Mouse (Mus musculus) neural tube, embryonic 13.5 days (tissue): ENCODE results near the gene Clpsl2. TPM values are rescaled to one million over a fixed set of nuclear protein-coding genes. Genes with fewer than 3 reads are reported as not detected.

Source experiments
- ATAC-seq: fragments of 200-750 bp; cut with Nextera tagmentation; 2 replicates; pipeline ENCODE4 v1.8.0; 2017; ENCODE audit warnings: low read depth, mild to moderate bottlenecking, moderate TSS enrichment, moderate library complexity
- H3K27ac ChIP-seq: fragments of 300-500 bp; sonication (generic); replicated peaks from 2 replicates; pipeline ENCODE4 v1.5.1; 2015; ENCODE audit warnings: moderate library complexity, mild to moderate bottlenecking, inconsistent platforms
- H3K27me3 ChIP-seq: fragments of 300-500 bp; sonication (generic); 2 replicates; pipeline ENCODE4 v1.6.1; 2015; ENCODE audit warnings: mild to moderate bottlenecking, inconsistent platforms
- H3K36me3 ChIP-seq: fragments of 300-500 bp; sonication (generic); 2 replicates; pipeline ENCODE4 v1.6.1; 2015; ENCODE audit warnings: mild to moderate bottlenecking, inconsistent platforms
- H3K4me1 ChIP-seq: fragments of 300-500 bp; sonication (generic); replicated peaks from 2 replicates; pipeline ENCODE4 v1.6.1; 2015; ENCODE audit warnings: inconsistent platforms
- H3K4me2 ChIP-seq: fragments of 300-500 bp; sonication (generic); 2 replicates; pipeline ENCODE4 v1.6.1; 2015; ENCODE audit warnings: inconsistent platforms, mild to moderate bottlenecking, moderate library complexity
- H3K4me3 ChIP-seq: fragments of 300-500 bp; sonication (generic); 2 replicates; pipeline ENCODE4 v1.5.1; 2015; ENCODE audit warnings: mild to moderate bottlenecking, inconsistent platforms
- H3K9ac ChIP-seq: fragments of 300-500 bp; sonication (generic); 2 replicates; pipeline ENCODE4 v1.6.1; 2015; ENCODE audit warnings: moderate library complexity, mild to moderate bottlenecking, inconsistent platforms
- H3K9me3 ChIP-seq: fragments of 300-500 bp; sonication (generic); 2 replicates; pipeline ENCODE4 v1.6.1; 2016; ENCODE audit warnings: inconsistent platforms
- WGBS: fragments of 180-500 bp; shearing (Covaris S2); methylation state at CpG from one replicate; pipeline ENCODE4 v1.1.7; 2015; 5-methylcytosine and 5-hydroxymethylcytosine counted together
- polyA plus RNA-seq: library from polyadenylated mRNA; unstranded; fragments of >200 nt; fragmentation: Nextera tagmentation; extraction: Ambion mirVana; gene quantifications from 2 replicates; pipeline ENCODE4 v1.2.1, GENCODE M21; 2015

The Clpsl2 gene
- polyA plus RNA-seq, 1 experiment from 2014 or later, result not detected

DNA sequence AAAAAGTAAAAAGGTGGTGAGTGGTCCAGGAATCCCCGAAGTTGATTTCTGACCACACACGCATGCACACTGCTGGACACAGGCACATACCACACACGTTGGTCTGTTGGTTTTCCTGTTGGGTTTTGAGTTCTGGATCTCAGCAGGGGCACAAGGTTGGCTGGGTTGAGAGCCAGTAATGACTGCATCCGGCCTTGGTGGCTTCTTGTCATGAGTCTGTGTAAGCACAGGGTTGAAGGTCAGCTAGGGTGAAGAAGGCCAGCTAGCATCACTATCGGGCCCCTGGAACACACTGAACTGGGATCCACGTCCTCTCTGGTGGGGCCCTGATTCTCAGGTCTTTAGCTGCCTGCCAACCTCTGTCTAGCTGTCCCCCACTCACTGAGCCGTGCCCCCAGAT, 23.3 kb downstream of the Clpsl2 start:
- Histone ChIP-seq H3K27ac (no peak overlapping the region), H3K4me3 (no peak overlapping the region), H3K4me1 (peaks cover 10% of the 10 kb centered on the region), H3K9me3 (no peaks in the 10 kb centered on the region), H3K9ac (no peak overlapping the region), H3K36me3 (no peaks in the 10 kb centered on the region), H3K4me2 (no peak overlapping the region), H3K27me3 (peaks cover 3% of the 10 kb centered on the region)
- ATAC-seq, result no peak
- WGBS, result 89% methylated on average over 7 of the region's 7 CpGs

DNA sequence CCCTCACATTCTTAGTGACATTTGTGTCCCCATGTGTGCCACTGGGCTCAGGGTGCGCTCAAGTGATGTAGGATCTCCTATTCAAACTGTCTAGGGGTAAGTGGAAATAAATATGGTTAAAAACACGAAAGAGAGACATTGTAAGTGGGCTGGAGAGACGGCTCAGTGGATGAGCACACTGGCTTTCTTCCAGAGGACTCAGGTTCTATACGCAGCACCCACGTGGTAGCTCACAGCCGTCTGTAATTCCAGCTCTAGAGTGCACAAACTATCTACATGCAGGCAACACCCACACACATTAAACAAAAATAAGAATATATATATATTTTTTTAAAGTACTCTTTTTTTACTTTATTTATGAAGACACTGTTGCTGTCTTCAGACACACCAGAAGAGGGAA, 23.7 kb downstream of the Clpsl2 start:
- peaks cover 10% of the 10 kb centered on the region for H3K4me1 ChIP-seq
- no peak overlapping the region for H3K9ac ChIP-seq
- no peaks in the 10 kb centered on the region for H3K36me3 ChIP-seq
- no peak overlapping the region for H3K4me2 ChIP-seq
- H3K27me3 ChIP-seq, result peaks cover 3% of the 10 kb centered on the region
- no peaks in the 10 kb centered on the region for H3K9me3 ChIP-seq
- H3K27ac ChIP-seq, result no peak overlapping the region
- H3K4me3 ChIP-seq, result no peak overlapping the region
- WGBS, result 85% methylated on average over 6 of the region's 6 CpGs
- no peak for ATAC-seq

DNA sequence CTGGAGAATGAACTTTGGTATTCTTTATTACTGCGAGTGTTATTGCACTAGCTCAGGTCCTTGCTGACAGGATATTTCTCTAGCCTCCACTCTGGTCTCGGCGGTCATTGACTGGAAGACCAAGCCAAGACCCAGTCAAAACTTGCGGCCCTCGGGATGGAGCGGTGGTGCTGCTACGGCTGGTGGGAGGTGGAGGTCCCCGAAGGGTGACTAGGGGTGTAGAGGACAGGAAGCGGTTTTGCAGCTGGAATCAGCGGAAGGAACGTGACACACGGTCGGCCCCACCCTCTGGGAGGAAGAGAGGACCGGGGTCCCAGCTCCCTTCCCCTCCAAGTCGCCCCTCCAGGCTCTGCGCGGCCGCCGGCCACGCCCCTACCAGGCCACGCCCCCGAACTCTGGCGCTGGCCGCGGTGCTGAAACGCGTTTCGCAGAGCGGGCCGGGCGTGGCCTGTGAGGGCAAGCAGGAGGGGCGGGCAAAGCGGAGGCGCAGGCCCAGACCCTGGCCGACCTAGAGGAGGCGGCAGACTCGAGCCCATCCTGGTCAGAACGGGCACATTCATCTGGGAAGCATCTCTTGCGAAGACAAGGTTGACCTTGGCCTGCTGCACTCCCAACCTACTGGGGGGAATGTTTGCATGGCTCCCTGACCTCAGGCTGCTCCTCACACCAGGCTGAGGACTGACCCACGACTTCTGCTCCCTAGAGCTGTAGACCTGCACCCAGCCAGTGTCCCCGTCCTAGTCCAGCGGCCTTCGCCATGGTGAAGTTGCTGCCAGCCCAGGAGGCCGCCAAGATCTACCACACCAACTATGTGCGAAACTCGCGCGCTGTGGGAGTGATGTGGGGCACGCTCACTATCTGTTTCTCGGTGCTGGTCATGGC, 26.3 kb downstream of the Clpsl2 start, which contains the start of gene Lhfpl5:
TSS of gene Lhfpl5 (plus strand) at position 398 of the 882 bp plus-strand sequence.
- Histone ChIP-seq H3K27ac (no peak within 1 kb of the TSS), H3K36me3 (no peaks in the 10 kb centered on the region), H3K4me3 (peak within 1 kb of the TSS; percentile 36), H3K9ac (peak within 1 kb of the TSS; percentile 58), H3K4me2 (peak within 1 kb of the TSS; percentile 66), H3K9me3 (no peaks in the 10 kb centered on the region), H3K4me1 (peaks cover 14% of the 10 kb centered on the region), H3K27me3 (peaks cover 3% of the 10 kb centered on the region)
- peak; percentile 89 for ATAC-seq
- WGBS, result 15% methylated on average over 50 of the region's 50 CpGs

GRCm38 (mm10) chr17:28580396-28580795, 31.2 kb downstream of the Clpsl2 start:
- no peak overlapping the region for H3K4me2 ChIP-seq
- 0 out of 2 replicates have a peak, but pooled peaks have one; percentile 27 for ATAC-seq
- peaks cover 3% of the 10 kb centered on the region for H3K27me3 ChIP-seq
- H3K9ac ChIP-seq, result no peak overlapping the region
- H3K36me3 ChIP-seq, result no peaks in the 10 kb centered on the region
- no peaks in the 10 kb centered on the region for H3K9me3 ChIP-seq
- H3K4me3 ChIP-seq, result no peak overlapping the region
- peaks cover 15% of the 10 kb centered on the region for H3K4me1 ChIP-seq
- no peak overlapping the region for H3K27ac ChIP-seq
- 3% methylated on average over 9 of the region's 9 CpGs for WGBS

DNA sequence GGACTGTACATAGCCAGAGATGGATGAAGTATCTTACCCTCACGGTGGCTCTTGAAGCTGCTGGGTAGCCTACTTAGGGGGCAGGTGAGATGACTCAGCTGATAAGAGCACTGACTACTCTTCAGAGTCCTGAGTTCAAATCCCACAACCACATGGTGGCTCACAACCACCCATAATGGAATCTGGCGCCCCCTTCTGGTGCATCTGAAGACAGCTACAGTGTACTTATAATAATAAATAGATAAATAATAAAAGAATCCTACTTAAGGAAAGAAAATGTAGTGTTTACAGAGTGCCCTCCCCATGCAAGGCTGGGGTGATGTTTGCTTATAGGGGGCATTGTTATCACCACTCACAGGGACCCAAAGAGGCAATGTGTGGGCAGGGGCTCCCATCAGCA, 31.8 kb downstream of the Clpsl2 start:
- H3K9me3 ChIP-seq, result no peaks in the 10 kb centered on the region
- 56% methylated on average over 2 of the region's 2 CpGs for WGBS

GRCm38 (mm10) chr17:28586509-28586908, 37.3 kb downstream of the Clpsl2 start:
- no peak overlapping the region for H3K27ac ChIP-seq
- no peaks in the 10 kb centered on the region for H3K4me1 ChIP-seq
- 84% methylated on average over 3 of the region's 3 CpGs for WGBS
- no peak overlapping the region for H3K9ac ChIP-seq
- ATAC-seq, result no peak
- H3K36me3 ChIP-seq, result peaks cover 39% of the 10 kb centered on the region
- H3K9me3 ChIP-seq, result no peaks in the 10 kb centered on the region
- no peak overlapping the region for H3K4me3 ChIP-seq
- H3K27me3 ChIP-seq, result no peaks in the 10 kb centered on the region
- H3K4me2 ChIP-seq, result no peak overlapping the region

More for the DNA sequence above, 31.8 kb downstream of the Clpsl2 start:
- Histone ChIP-seq H3K4me3 (no peak overlapping the region), H3K27ac (no peak overlapping the region), H3K9ac (no peak overlapping the region), H3K27me3 (peaks cover 3% of the 10 kb centered on the region), H3K36me3 (no peaks in the 10 kb centered on the region), H3K4me1 (peaks cover 8% of the 10 kb centered on the region), H3K4me2 (no peak overlapping the region)
- no peak for ATAC-seq

DNA sequence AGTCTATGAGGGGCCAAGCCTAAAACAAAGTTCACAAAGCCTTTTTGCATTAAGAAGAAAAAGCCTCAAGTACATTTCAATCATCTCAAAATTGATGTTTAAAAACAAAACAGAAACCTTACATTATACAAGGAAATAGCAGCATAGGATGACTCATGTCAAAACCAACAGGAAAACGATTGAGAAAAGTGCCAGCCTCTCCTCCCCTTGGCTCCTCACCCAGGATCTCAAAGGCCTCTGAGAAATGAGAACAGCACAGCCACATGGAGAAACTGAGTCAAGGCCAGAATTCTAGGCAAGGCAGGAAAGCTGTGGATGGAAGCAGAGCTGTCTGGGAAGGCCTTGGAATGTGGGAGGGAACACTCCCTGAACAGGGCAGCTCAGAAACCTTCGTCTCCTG, 39.4 kb downstream of the Clpsl2 start:
- H3K27me3 ChIP-seq, result no peaks in the 10 kb centered on the region
- no peak overlapping the region for H3K27ac ChIP-seq
- H3K9ac ChIP-seq, result no peak overlapping the region
- no peaks in the 10 kb centered on the region for H3K9me3 ChIP-seq
- no peak for ATAC-seq
- H3K36me3 ChIP-seq, result peaks cover 60% of the 10 kb centered on the region
- no peaks in the 10 kb centered on the region for H3K4me1 ChIP-seq
- no peak overlapping the region for H3K4me3 ChIP-seq
- WGBS, result 85% methylated on average over 2 of the region's 2 CpGs
- H3K4me2 ChIP-seq, result no peak overlapping the region

DNA sequence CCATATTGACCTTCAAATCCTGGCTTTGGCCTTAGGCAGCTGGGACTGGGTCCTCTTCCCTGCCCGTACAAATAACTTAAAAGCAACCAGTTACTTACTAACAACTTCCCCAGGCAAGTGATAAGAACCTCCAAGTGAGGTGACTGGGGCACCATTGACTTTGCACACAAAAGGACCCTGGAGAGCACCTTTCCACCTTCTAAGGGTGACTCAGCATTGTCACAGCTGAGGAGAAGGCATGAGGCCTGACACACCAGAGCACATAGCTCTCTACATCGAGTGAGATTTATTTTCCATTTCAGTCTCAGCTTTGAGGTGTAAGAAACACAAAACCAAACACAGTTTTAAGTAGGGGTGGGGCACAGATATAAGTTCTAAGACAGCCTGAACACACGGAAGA, 41.4 kb downstream of the Clpsl2 start:
- Histone ChIP-seq H3K9ac (no peak overlapping the region), H3K4me3 (no peak overlapping the region), H3K4me2 (no peak overlapping the region), H3K27me3 (no peaks in the 10 kb centered on the region), H3K27ac (no peak overlapping the region), H3K9me3 (no peaks in the 10 kb centered on the region), H3K4me1 (no peaks in the 10 kb centered on the region), H3K36me3 (peaks cover 75% of the 10 kb centered on the region)
- WGBS, result 90% methylated on average over 3 of the region's 3 CpGs
- ATAC-seq, result no peak

- Histone ChIP-seq H3K9ac (no peak overlapping the region), H3K36me3 (peaks cover 84% of the 10 kb centered on the region)
- ATAC-seq, result no peak
Observed at GRCm38 (mm10) chr17:28591476-28591875, 42.3 kb downstream of the Clpsl2 start.

DNA sequence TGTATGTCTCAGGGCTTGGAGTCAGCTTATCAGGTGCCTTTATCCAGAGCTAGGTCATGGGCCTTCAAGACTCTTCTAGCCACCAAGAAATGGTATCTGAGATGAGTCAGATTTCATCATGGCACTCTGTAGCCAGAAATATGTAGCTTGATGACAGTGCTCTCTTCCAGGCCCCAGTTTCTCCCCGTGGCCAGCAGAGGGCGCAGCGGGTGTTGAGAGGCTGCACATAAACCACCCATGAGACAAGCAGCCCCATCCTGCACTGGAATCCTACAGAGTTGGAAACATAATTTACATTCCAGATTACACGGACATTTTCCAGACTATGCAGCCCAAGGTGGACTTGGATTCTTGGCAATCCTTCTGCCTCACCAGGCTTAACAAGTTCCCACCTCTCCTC, 43.8 kb downstream of the Clpsl2 start:
- H3K36me3 ChIP-seq, result peaks cover 93% of the 10 kb centered on the region
- H3K9me3 ChIP-seq, result no peaks in the 10 kb centered on the region
- no peak overlapping the region for H3K4me3 ChIP-seq
- 22% methylated on average over 4 of the region's 4 CpGs for WGBS
- no peaks in the 10 kb centered on the region for H3K27me3 ChIP-seq
- H3K27ac ChIP-seq, result no peak overlapping the region
- no peaks in the 10 kb centered on the region for H3K4me1 ChIP-seq
- H3K9ac ChIP-seq, result no peak overlapping the region
- H3K4me2 ChIP-seq, result no peak overlapping the region
- peak; percentile 50; the same call in 1 of the 2 replicates for ATAC-seq

More at GRCm38 (mm10) chr17:28591476-28591875, 42.3 kb downstream of the Clpsl2 start:
- 96% methylated on average over 5 of the region's 5 CpGs for WGBS
- Histone ChIP-seq H3K27ac (no peak overlapping the region), H3K9me3 (no peaks in the 10 kb centered on the region), H3K4me1 (no peaks in the 10 kb centered on the region), H3K4me3 (no peak overlapping the region), H3K27me3 (no peaks in the 10 kb centered on the region), H3K4me2 (no peak overlapping the region)

- WGBS, result 80% methylated on average over 4 of the region's 4 CpGs
- no peaks in the 10 kb centered on the region for H3K9me3 ChIP-seq
- H3K4me2 ChIP-seq, result no peak overlapping the region
- no peak overlapping the region for H3K9ac ChIP-seq
- H3K4me3 ChIP-seq, result no peak overlapping the region
- ATAC-seq, result no peak
- H3K36me3 ChIP-seq, result peaks cover 91% of the 10 kb centered on the region
- no peaks in the 10 kb centered on the region for H3K4me1 ChIP-seq
- no peak overlapping the region for H3K27ac ChIP-seq
- no peaks in the 10 kb centered on the region for H3K27me3 ChIP-seq
Observed at GRCm38 (mm10) chr17:28593965-28594364, 44.8 kb downstream of the Clpsl2 start.

GRCm38 (mm10) chr17:28600780-28601179, 51.6 kb downstream of the Clpsl2 start:
- 92% methylated on average over 5 of the region's 5 CpGs for WGBS
- Histone ChIP-seq H3K27ac (no peak overlapping the region), H3K27me3 (no peaks in the 10 kb centered on the region), H3K4me1 (no peaks in the 10 kb centered on the region), H3K4me2 (no peak overlapping the region), H3K4me3 (no peak overlapping the region), H3K9me3 (no peaks in the 10 kb centered on the region), H3K9ac (no peak overlapping the region), H3K36me3 (peaks cover 94% of the 10 kb centered on the region)
- no peak for ATAC-seq
